Mouse (Mus musculus) monocyte, adult 5-6 weeks (primary cell): ENCODE measurements at regions not wholly inside any gene's neighbourhood (a gene's known extent, or its start where the extent isn't known, plus 50 kb on each side); places are given as distances from the start of the nearest gene placed in this dataset.

Source experiments
- ATAC-seq: fragments of 153-309, 156-312 bp; replicated peaks from 2 replicates; pipeline ENCODE4 v1.8.0; 2017; ENCODE audit warnings: mild to moderate bottlenecking; ENCODE audit not compliant: low TSS enrichment, insufficient number of reproducible peaks, severe bottlenecking, poor library complexity, low FRiP score

- no peak for ATAC-seq
Measured at GRCm38 (mm10) chr10:84059646-84060491, 337.2 kb downstream of the 1500009L16Rik start.

GRCm38 (mm10) chr10:84060492-84061218, 338.0 kb downstream of the 1500009L16Rik start:
- ATAC-seq: no peak

GRCm38 (mm10) chr10:84067052-84067650, 344.5 kb downstream of the 1500009L16Rik start:
- no peak for ATAC-seq

- ATAC-seq: no peak
Measured at GRCm38 (mm10) chr10:84069806-84070205, 347.1 kb downstream of the 1500009L16Rik start.

- no peak for ATAC-seq
Measured at GRCm38 (mm10) chr10:84072866-84073483, 350.3 kb downstream of the 1500009L16Rik start.

- no peak for ATAC-seq
Measured at GRCm38 (mm10) chr10:84075581-84075980, 352.9 kb downstream of the 1500009L16Rik start.

- no peak for ATAC-seq
Measured at GRCm38 (mm10) chr10:84080236-84080635, 357.6 kb downstream of the 1500009L16Rik start.

- ATAC-seq: no peak
Measured at GRCm38 (mm10) chr10:84081673-84082072, 358.7 kb downstream of the Nuak1 start.

- ATAC-seq: no peak; the same call in 1 of the 2 replicates
Measured at GRCm38 (mm10) chr10:84087528-84087927, 352.9 kb downstream of the Nuak1 start.

GRCm38 (mm10) chr10:84087929-84088328, 352.5 kb downstream of the Nuak1 start:
- ATAC-seq: no peak

GRCm38 (mm10) chr10:84088799-84089778, 351.3 kb downstream of the Nuak1 start:
- ATAC-seq: no peak

GRCm38 (mm10) chr10:84093919-84094318, 346.5 kb downstream of the Nuak1 start:
- ATAC-seq: no peak

- ATAC-seq: no peak
Measured at GRCm38 (mm10) chr10:84097196-84097595, 343.2 kb downstream of the Nuak1 start.

GRCm38 (mm10) chr10:84103985-84104384, 336.4 kb downstream of the Nuak1 start:
- no peak for ATAC-seq

GRCm38 (mm10) chr10:84104556-84104955, 335.8 kb downstream of the Nuak1 start:
- ATAC-seq: no peak

- ATAC-seq: no peak
Measured at GRCm38 (mm10) chr10:84109680-84110371, 330.6 kb downstream of the Nuak1 start.

- ATAC-seq: no peak
Measured at GRCm38 (mm10) chr10:84110372-84110985, 329.9 kb downstream of the Nuak1 start.
